Mouse (Mus musculus) forebrain, embryonic 13.5 days (tissue): ENCODE results near the gene Gm49711. TPM values are rescaled to one million over a fixed set of nuclear protein-coding genes. Genes with fewer than 3 reads are reported as not detected.
"Not testable (repeated sequence)": the region's sequence is repeated elsewhere in the genome, so short reads cannot be mapped to it uniquely, and the experiment has no call there.

Experiments
- ATAC-seq: fragments of 200-750 bp; cut with Nextera tagmentation; 2 replicates; pipeline ENCODE4 v1.8.0; 2017
- H3K27ac ChIP-seq: fragments of 300-500 bp; sonication (generic); 2 replicates; pipeline ENCODE4 v1.5.1; 2015; ENCODE audit warnings: inconsistent platforms, mild to moderate bottlenecking, moderate library complexity
- H3K27me3 ChIP-seq: fragments of 300-500 bp; sonication (generic); 2 replicates; pipeline ENCODE4 v1.6.1; 2015; ENCODE audit warnings: mild to moderate bottlenecking, inconsistent platforms
- H3K36me3 ChIP-seq: fragments of 300-500 bp; sonication (generic); 2 replicates; pipeline ENCODE4 v1.6.1; 2015; ENCODE audit warnings: mild to moderate bottlenecking, inconsistent platforms; ENCODE audit not compliant: poor library complexity, severe bottlenecking
- H3K4me1 ChIP-seq: fragments of 300-500 bp; sonication (generic); 2 replicates; pipeline ENCODE4 v1.6.1; 2015; ENCODE audit warnings: inconsistent platforms
- H3K4me2 ChIP-seq: fragments of 300-500 bp; sonication (generic); 2 replicates; pipeline ENCODE4 v1.6.1; 2015; ENCODE audit warnings: inconsistent platforms, mild to moderate bottlenecking, moderate library complexity
- H3K4me3 ChIP-seq: fragments of 300-500 bp; sonication (generic); 2 replicates; pipeline ENCODE4 v1.5.1; 2015; ENCODE audit warnings: mild to moderate bottlenecking, inconsistent platforms
- H3K9ac ChIP-seq: fragments of 300-500 bp; sonication (generic); 2 replicates; pipeline ENCODE4 v1.6.1; 2015; ENCODE audit warnings: mild to moderate bottlenecking, inconsistent platforms
- H3K9me3 ChIP-seq: fragments of 300-500 bp; sonication (generic); replicated peaks from 2 replicates; pipeline ENCODE4 v1.6.1; 2016; ENCODE audit warnings: inconsistent platforms
- WGBS: fragments of 180-500 bp; shearing (Covaris S2); methylation state at CpG from one replicate; pipeline ENCODE4 v1.1.7; 2015; 5-methylcytosine and 5-hydroxymethylcytosine counted together
- polyA plus RNA-seq: library from polyadenylated mRNA; unstranded; fragments of >200 nt; fragmentation: Nextera tagmentation; extraction: Ambion mirVana; gene quantifications from 2 replicates; pipeline ENCODE4 v1.2.1, GENCODE M21; 2015

The Gm49711 gene
- polyA plus RNA-seq, 1 experiment from 2014 or later = 0.18 TPM

- not testable (repeated sequence) for H3K9ac ChIP-seq, H3K9me3 ChIP-seq, H3K4me3 ChIP-seq, H3K27me3 ChIP-seq, H3K36me3 ChIP-seq, ATAC-seq, H3K4me2 ChIP-seq, H3K27ac ChIP-seq, H3K4me1 ChIP-seq
- WGBS = 69% methylated on average over 5 of the region's 5 CpGs
These were observed 152.2 kb downstream of the Gm49711 start for GRCm38 (mm10) chr16:92210316-92210715.

GRCm38 (mm10) chr16:92213911-92214310 lies 155.8 kb downstream of the Gm49711 start:
- WGBS = 86% methylated on average over 1 of the region's 1 CpGs
- not testable (repeated sequence) for H3K4me3 ChIP-seq, ATAC-seq, H3K27me3 ChIP-seq, H3K9me3 ChIP-seq, H3K4me1 ChIP-seq, H3K4me2 ChIP-seq, H3K9ac ChIP-seq, H3K36me3 ChIP-seq, H3K27ac ChIP-seq

- WGBS = 74% methylated on average over 8 of the region's 8 CpGs
- H3K9ac ChIP-seq = no peak overlapping the region
- H3K4me3 ChIP-seq = no peak overlapping the region
- no peaks in the 10 kb centered on the region for H3K27me3 ChIP-seq
- ATAC-seq = no peak
- no peaks in the 10 kb centered on the region for H3K9me3 ChIP-seq
- no peaks in the 10 kb centered on the region for H3K36me3 ChIP-seq
- H3K4me2 ChIP-seq = no peak overlapping the region
- no peak overlapping the region for H3K27ac ChIP-seq
- H3K4me1 ChIP-seq = no peaks in the 10 kb centered on the region
These were observed 157.7 kb downstream of the Gm49711 start for GRCm38 (mm10) chr16:92215599-92216390.

- no peak overlapping the region for H3K4me2 ChIP-seq
- no peak overlapping the region for H3K9ac ChIP-seq
- no peaks in the 10 kb centered on the region for H3K36me3 ChIP-seq
- H3K4me1 ChIP-seq = no peaks in the 10 kb centered on the region
- no peak overlapping the region for H3K27ac ChIP-seq
- no peaks in the 10 kb centered on the region for H3K9me3 ChIP-seq
- WGBS = 94% methylated on average over 11 of the region's 11 CpGs
- no peak for ATAC-seq
- no peaks in the 10 kb centered on the region for H3K27me3 ChIP-seq
- H3K4me3 ChIP-seq = no peak overlapping the region
These were observed 162.6 kb downstream of the Gm49711 start for GRCm38 (mm10) chr16:92220754-92221153.

GRCm38 (mm10) chr16:92228332-92228919 lies 170.3 kb downstream of the Gm49711 start:
- Histone ChIP-seq H3K36me3 (no peaks in the 10 kb centered on the region), H3K9ac (no peak overlapping the region), H3K4me2 (no peak overlapping the region), H3K4me1 (no peaks in the 10 kb centered on the region), H3K4me3 (no peak overlapping the region), H3K9me3 (no peaks in the 10 kb centered on the region; the same call in 1 of the 2 replicates), H3K27ac (no peak overlapping the region), H3K27me3 (no peaks in the 10 kb centered on the region)
- ATAC-seq = no peak
- WGBS = 90% methylated on average over 7 of the region's 7 CpGs

- Histone ChIP-seq H3K9me3 (no peaks in the 10 kb centered on the region; the same call in 1 of the 2 replicates), H3K4me3 (no peak overlapping the region), H3K4me2 (no peak overlapping the region), H3K9ac (no peak overlapping the region), H3K27me3 (no peaks in the 10 kb centered on the region), H3K4me1 (no peaks in the 10 kb centered on the region), H3K36me3 (no peaks in the 10 kb centered on the region), H3K27ac (no peak overlapping the region)
- ATAC-seq = no peak
- 81% methylated on average over 6 of the region's 6 CpGs for WGBS
These were observed 172.4 kb downstream of the Gm49711 start for GRCm38 (mm10) chr16:92230476-92230931.

GRCm38 (mm10) chr16:92234530-92234929 lies 176.4 kb downstream of the Gm49711 start:
- 61% methylated on average over 5 of the region's 5 CpGs for WGBS
- no peak overlapping the region for H3K9ac ChIP-seq
- no peak overlapping the region for H3K27ac ChIP-seq
- no peak for ATAC-seq
- H3K4me1 ChIP-seq = no peaks in the 10 kb centered on the region
- H3K4me2 ChIP-seq = no peak overlapping the region
- no peaks in the 10 kb centered on the region for H3K27me3 ChIP-seq
- no peaks in the 10 kb centered on the region; the same call in 1 of the 2 replicates for H3K9me3 ChIP-seq
- H3K4me3 ChIP-seq = no peak overlapping the region
- no peaks in the 10 kb centered on the region for H3K36me3 ChIP-seq

GRCm38 (mm10) chr16:92235222-92235621 lies 177.1 kb downstream of the Gm49711 start:
- 78% methylated on average over 9 of the region's 9 CpGs for WGBS
- H3K36me3 ChIP-seq = no peaks in the 10 kb centered on the region
- H3K9me3 ChIP-seq = no peaks in the 10 kb centered on the region; the same call in 1 of the 2 replicates
- H3K4me1 ChIP-seq = no peaks in the 10 kb centered on the region
- no peak overlapping the region for H3K4me3 ChIP-seq
- no peak overlapping the region for H3K4me2 ChIP-seq
- no peak for ATAC-seq
- no peak overlapping the region for H3K27ac ChIP-seq
- H3K9ac ChIP-seq = no peak overlapping the region
- H3K27me3 ChIP-seq = no peaks in the 10 kb centered on the region

Other genes starting within 250 kb of the Gm49711 start
- 143 and 159 TPM in 2 replicates for gene Mrps6, start within 50 bp of the Gm49711 start, polyA plus RNA-seq
- gene Slc5a3, start within 50 bp of the Gm49711 start, polyA plus RNA-seq = 8.6 and 11.5 TPM in 2 replicates
- gene Kcne2, start 234.1 kb downstream of the Gm49711 start, polyA plus RNA-seq = 9.7 and 16.4 TPM in 2 replicates
- 123 and 144 TPM in 2 replicates for gene Smim11, start 243.0 kb downstream of the Gm49711 start, polyA plus RNA-seq